ENCODE assay signal across 8 mouse cellular contexts in the genomic region with DNA sequence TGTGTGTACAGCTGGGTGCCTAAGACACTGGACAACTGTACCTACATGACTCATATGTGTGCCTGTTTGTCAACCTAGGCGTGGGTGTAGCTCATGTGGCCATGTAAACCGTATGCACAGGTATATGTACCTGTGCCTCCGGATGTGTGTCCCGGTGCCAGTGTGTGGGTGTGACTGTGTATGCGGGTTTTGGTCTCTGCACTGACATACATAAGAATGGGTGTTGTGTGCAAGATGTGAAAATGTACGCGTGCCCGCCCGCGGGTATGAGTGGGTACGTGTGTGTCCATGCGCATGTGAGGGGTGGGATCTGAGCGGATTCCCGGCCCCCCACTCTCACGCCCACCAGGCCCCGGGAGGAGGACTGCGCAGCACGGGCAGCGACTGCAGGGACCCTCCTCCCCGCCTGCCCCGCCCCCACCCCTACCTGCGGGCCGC. TPM values are rescaled to one million over a fixed set of nuclear protein-coding genes. Genes with fewer than 3 reads are reported as not detected.
DNase-seq lines count a peak whose midpoint lies in the region; ATAC-seq and TF ChIP-seq lines count a peak whose summit lies in the region.

No protein-coding gene starts in this region.

- no peak for TF ChIP-seq CTCF in MEL (IDR thresholded peaks at IDR 0.05 in 2 of 3, conservative IDR thresholded peaks at IDR 0.05 in 1 of 3; ENCODE audit: control insufficient read depth in 1 of 3, insufficient read depth in 1 of 3, low read depth in 2 of 3, low read length in 3 of 3, poor library complexity in 1 of 3, severe bottlenecking in 1 of 3)

- WGBS in kidney, embryonic 14.5 days = 0% methylated on average over 20 of the region's 23 CpGs
- under 1% methylated on average over 23 of the region's 23 CpGs for WGBS in forebrain, embryonic 16.5 days
- WGBS in liver, embryonic 16.5 days (ENCODE audit: insufficient replicate concordance) = under 1% methylated on average over 23 of the region's 23 CpGs

- H3K4me2 ChIP-seq in kidney, embryonic 14.5 days (replicated peaks; ENCODE audit: low read depth, low read length) = peak overlapping the region; percentile 78
- peak overlapping the region; percentile 94 for H3K4me2 ChIP-seq in forebrain, embryonic 16.5 days (ENCODE audit: low read length)
- H3K4me2 ChIP-seq in liver, embryonic 16.5 days (ENCODE audit: low read depth, low read length) = peak overlapping the region; percentile 97

- ATAC-seq in kidney, embryonic 14.5 days (ENCODE audit: low FRiP score, low TSS enrichment) = peak; percentile 51
- peak; percentile 74 for ATAC-seq in forebrain, embryonic 16.5 days
- ATAC-seq in liver, embryonic 16.5 days (ENCODE audit: low read depth) = no peak

- H3K79me2 ChIP-seq in MEL (ENCODE audit: control insufficient read depth, insufficient read depth, low read length, poor library complexity) = no peaks in the 10 kb centered on the region

- H3K4me3 ChIP-seq in kidney, embryonic 14.5 days (ENCODE audit: low read length) = peak overlapping the region; percentile 68
- peak overlapping the region; percentile 25 to 49; a peak in 1 of 4 replicates for H3K4me3 ChIP-seq in MEL (ENCODE audit: control insufficient read depth in 1 of 2, insufficient read depth in 1 of 2, low read depth in 2 of 2, low read length in 2 of 2)
- peak overlapping the region; percentile 72 for H3K4me3 ChIP-seq in forebrain, embryonic 16.5 days (replicated peaks; ENCODE audit: low read length)
- peak overlapping the region; percentile 67 for H3K4me3 ChIP-seq in liver, embryonic 16.5 days (ENCODE audit: low read depth, low read length)

- DNase-seq in kidney, postnatal 25 days = no peak
- DNase-seq in MEL (ENCODE audit: low read depth, low spot score) = no peak
- no peak for DNase-seq in Muller cell, postnatal 12 days (ENCODE audit: inconsistent ontology term)
- DNase-seq in adrenal gland, postnatal 4 days (ENCODE audit: low spot score in 2 of 2) = no peak
- DNase-seq in T-cell, adult 2 months (ENCODE audit: low spot score) = no peak

- TF ChIP-seq EP300 in MEL (IDR thresholded peaks at IDR 0.05; ENCODE audit: low read depth in 1 of 2, low read length in 2 of 2) = no peak

- peak overlapping the region; percentile 71 for H3K9ac ChIP-seq in kidney, embryonic 14.5 days (ENCODE audit: low read depth, low read length)
- H3K9ac ChIP-seq in MEL (ENCODE audit: control insufficient read depth, low read depth, low read length, poor library complexity, severe bottlenecking) = peak overlapping the region; percentile 40; the same call in 1 of the 2 replicates
- peak overlapping the region; percentile 73 for H3K9ac ChIP-seq in forebrain, embryonic 16.5 days (replicated peaks; ENCODE audit: low read depth, low read length)
- peak overlapping the region; percentile 60; the same call in 1 of the 2 replicates for H3K9ac ChIP-seq in liver, embryonic 16.5 days (ENCODE audit: low read depth, low read length)

- TF ChIP-seq POLR2A in MEL (IDR thresholded peaks at IDR 0.05; ENCODE audit: control insufficient read depth in 1 of 2, insufficient read depth in 1 of 2, low read depth in 1 of 2, low read length in 2 of 2, poor library complexity in 1 of 2) = no peak

- H3K36me3 ChIP-seq in kidney, embryonic 14.5 days (ENCODE audit: control insufficient read depth, insufficient read depth, low read length) = no peaks in the 10 kb centered on the region
- peaks cover 0 to 25% of the 10 kb centered on the region in 2 experiments; a peak in 2 of 4 replicates for H3K36me3 ChIP-seq in MEL (ENCODE audit: control insufficient read depth in 1 of 2, insufficient read depth in 2 of 2, low read length in 2 of 2)
- no peaks in the 10 kb centered on the region for H3K36me3 ChIP-seq in forebrain, embryonic 16.5 days (ENCODE audit: control insufficient read depth, insufficient read depth)
- H3K36me3 ChIP-seq in liver, embryonic 16.5 days (ENCODE audit: control insufficient read depth, insufficient read depth) = no peaks in the 10 kb centered on the region

- H3K9me3 ChIP-seq in kidney, embryonic 14.5 days (ENCODE audit: control insufficient read depth, low read length) = no peaks in the 10 kb centered on the region
- no peaks in the 10 kb centered on the region for H3K9me3 ChIP-seq in MEL (replicated peaks; ENCODE audit: insufficient read depth, low read length)
- H3K9me3 ChIP-seq in forebrain, embryonic 16.5 days (ENCODE audit: control insufficient read depth, low read length) = no peaks in the 10 kb centered on the region
- H3K9me3 ChIP-seq in liver, embryonic 16.5 days (replicated peaks; ENCODE audit: control insufficient read depth, low read length) = no peaks in the 10 kb centered on the region

- no peak for TF ChIP-seq RAD21 in MEL (IDR thresholded peaks at IDR 0.05; ENCODE audit: low read depth, low read length)

- H3K4me1 ChIP-seq in kidney, embryonic 14.5 days (ENCODE audit: control insufficient read depth, insufficient read depth, low read length) = peaks cover 43% of the 10 kb centered on the region
- H3K4me1 ChIP-seq in MEL (ENCODE audit: control insufficient read depth in 1 of 2, insufficient read depth in 2 of 2, low read length in 2 of 2) = peaks cover 16 to 28% of the 10 kb centered on the region in 2 experiments
- H3K4me1 ChIP-seq in forebrain, embryonic 16.5 days (replicated peaks; ENCODE audit: control insufficient read depth, insufficient read depth, low read length) = peaks cover 20% of the 10 kb centered on the region
- peaks cover 47% of the 10 kb centered on the region for H3K4me1 ChIP-seq in liver, embryonic 16.5 days (ENCODE audit: control insufficient read depth, low read depth, low read length)

- H3K27ac ChIP-seq in kidney, embryonic 14.5 days (ENCODE audit: low read depth, low read length) = peak overlapping the region; percentile 53; the same call in 1 of the 2 replicates
- H3K27ac ChIP-seq in MEL (ENCODE audit: control insufficient read depth, low read depth, low read length) = no peak overlapping the region
- H3K27ac ChIP-seq in forebrain, embryonic 16.5 days (ENCODE audit: low read length) = no peak overlapping the region
- H3K27ac ChIP-seq in liver, embryonic 16.5 days (ENCODE audit: low read length) = no peak overlapping the region

- H3K27me3 ChIP-seq in kidney, embryonic 14.5 days (ENCODE audit: control insufficient read depth, insufficient read depth, low read length) = no peaks in the 10 kb centered on the region
- H3K27me3 ChIP-seq in MEL (ENCODE audit: control insufficient read depth in 1 of 2, insufficient read depth in 2 of 2, low read length in 2 of 2) = no peaks in the 10 kb centered on the region
- 0 out of 2 replicates have a peak, but pooled peaks cover 3% of the 10 kb centered on the region for H3K27me3 ChIP-seq in forebrain, embryonic 16.5 days (replicated peaks; ENCODE audit: control insufficient read depth, insufficient read depth, low read length)
- H3K27me3 ChIP-seq in liver, embryonic 16.5 days (ENCODE audit: control insufficient read depth, insufficient read depth, low read depth, low read length) = peaks cover 31% of the 10 kb centered on the region

TF ChIP-seq in MEL, 35 proteins besides CTCF, POLR2A, EP300 and RAD21 (continues in another document):
- TF ChIP-seq MAX (IDR thresholded peaks at IDR 0.05; ENCODE audit: low read length) = no peak
- TF ChIP-seq KAT2A (conservative IDR thresholded peaks at IDR 0.05; ENCODE audit: low read depth, low read length) = no peak
- no peak for TF ChIP-seq MYB (IDR thresholded peaks at IDR 0.05; ENCODE audit: low read depth, low read length)
- TF ChIP-seq SIN3A (IDR thresholded peaks at IDR 0.05; ENCODE audit: low read length) = no peak
- TF ChIP-seq RCOR1 (IDR thresholded peaks at IDR 0.05; ENCODE audit: low read depth, low read length) = no peak
- TF ChIP-seq E2F4 (IDR thresholded peaks at IDR 0.05; ENCODE audit: borderline replicate concordance, low read depth, low read length) = no peak
- no peak for TF ChIP-seq TAL1 (IDR thresholded peaks at IDR 0.05; ENCODE audit: low read length)
- no peak for TF ChIP-seq TBP (IDR thresholded peaks at IDR 0.05; ENCODE audit: low read depth, low read length)

RNA-seq across cellular contexts. Expression of gene C77080, which starts 22.6 kb away (rescaled TPM):
- 7.3 and 7.8 TPM in 2 replicates for polyA plus RNA-seq in kidney, embryonic 14.5 days (2014; fragmentation: Nextera tagmentation; extraction: Ambion mirVana)
- 0.92 and 1.3 TPM in 2 replicates for total RNA-seq in MEL (2012; rRNA removed)
- polyA plus RNA-seq in MEL (2012; ENCODE audit: insufficient read depth in 1 of 2, insufficient read length in 2 of 2, low read depth in 1 of 2, low replicate concordance in 2 of 2, missing spikeins in 1 of 2) = 1 to 10 TPM in 1 of 2 experiments, not detected in 1; 6.9 TPM
- polyA plus RNA-seq in forebrain, embryonic 16.5 days (2015; fragmentation: Nextera tagmentation; extraction: Ambion mirVana) = 3.8 and 4.7 TPM in 2 replicates
- 0.85 and 0.97 TPM in 2 replicates for polyA plus RNA-seq in liver, embryonic 16.5 days (2015; fragmentation: Nextera tagmentation; extraction: Ambion mirVana)
- 10 to 100 TPM; 15.7 to 21.0 TPM for total RNA-seq in adrenal gland, postnatal 4 days (2021)

RNA-seq across cellular contexts. Expression of gene Sync, which starts 48.8 kb away (rescaled TPM):
- 0.63 and 0.84 TPM in 2 replicates for polyA plus RNA-seq in kidney, embryonic 14.5 days (2014; fragmentation: Nextera tagmentation; extraction: Ambion mirVana)
- total RNA-seq in MEL (2012; rRNA removed) = 0.13 and 0.31 TPM in 2 replicates
- polyA plus RNA-seq in MEL (2012; ENCODE audit: insufficient read depth in 1 of 2, insufficient read length in 2 of 2, low read depth in 1 of 2, low replicate concordance in 2 of 2, missing spikeins in 1 of 2) = under 1 TPM in 1 of 2 experiments, not detected in 1; 0.43 TPM
- 0.31 and 0.38 TPM in 2 replicates for polyA plus RNA-seq in forebrain, embryonic 16.5 days (2015; fragmentation: Nextera tagmentation; extraction: Ambion mirVana)
- polyA plus RNA-seq in liver, embryonic 16.5 days (2015; fragmentation: Nextera tagmentation; extraction: Ambion mirVana) = 0.13 and 0.33 TPM in 2 replicates
- 1 to 10 TPM; 3.8 to 4.4 TPM for total RNA-seq in adrenal gland, postnatal 4 days (2021)

RNA-seq across cellular contexts. Expression of gene Yars, which starts 49.0 kb away (rescaled TPM):
- 68.4 and 92.6 TPM in 2 replicates for polyA plus RNA-seq in kidney, embryonic 14.5 days (2014; fragmentation: Nextera tagmentation; extraction: Ambion mirVana)
- total RNA-seq in MEL (2012; rRNA removed) = 89.5 and 113 TPM in 2 replicates
- polyA plus RNA-seq in MEL (2012; ENCODE audit: insufficient read depth in 1 of 2, insufficient read length in 2 of 2, low read depth in 1 of 2, low replicate concordance in 2 of 2, missing spikeins in 1 of 2) = 100 to 1,000 TPM; 179 to 539 TPM
- polyA plus RNA-seq in forebrain, embryonic 16.5 days (2015; fragmentation: Nextera tagmentation; extraction: Ambion mirVana) = 116 and 122 TPM in 2 replicates
- 56.4 and 61.8 TPM in 2 replicates for polyA plus RNA-seq in liver, embryonic 16.5 days (2015; fragmentation: Nextera tagmentation; extraction: Ambion mirVana)
- total RNA-seq in adrenal gland, postnatal 4 days (2021) = 10 to 100 TPM; 79.5 to 80.4 TPM

RNA-seq across cellular contexts. Expression of gene S100pbp, which starts 49.1 kb away (rescaled TPM):
- 17.3 and 28.9 TPM in 2 replicates for polyA plus RNA-seq in kidney, embryonic 14.5 days (2014; fragmentation: Nextera tagmentation; extraction: Ambion mirVana)
- total RNA-seq in MEL (2012; rRNA removed) = 11.6 and 14.2 TPM in 2 replicates
- polyA plus RNA-seq in MEL (2012; ENCODE audit: insufficient read depth in 1 of 2, insufficient read length in 2 of 2, low read depth in 1 of 2, low replicate concordance in 2 of 2, missing spikeins in 1 of 2) = 10 to 100 TPM in 1 of 2 experiments, not detected in 1; 28.3 TPM
- 16.9 and 17.2 TPM in 2 replicates for polyA plus RNA-seq in forebrain, embryonic 16.5 days (2015; fragmentation: Nextera tagmentation; extraction: Ambion mirVana)
- 6.1 and 6.3 TPM in 2 replicates for polyA plus RNA-seq in liver, embryonic 16.5 days (2015; fragmentation: Nextera tagmentation; extraction: Ambion mirVana)
- total RNA-seq in adrenal gland, postnatal 4 days (2021) = 10 to 100 TPM; 42.7 to 44.7 TPM
